Mouse (Mus musculus) embryonic facial prominence, embryonic 14.5 days (tissue): ENCODE results near the gene Acp7. TPM values are rescaled to one million over a fixed set of nuclear protein-coding genes. Genes with fewer than 3 reads are reported as not detected.
"Not testable (repeated sequence)": the region's sequence is repeated elsewhere in the genome, so short reads cannot be mapped to it uniquely, and the experiment has no call there.

Experiments
- ATAC-seq: fragments of 200-750 bp; cut with Nextera tagmentation; 2 replicates; pipeline ENCODE4 v1.8.0; 2017; ENCODE audit warnings: low read depth, moderate number of reproducible peaks, moderate TSS enrichment
- DNase-seq: peaks from one replicate; pipeline ENCODE4 v3.0.0-alpha.2; 2015; ENCODE audit warnings: low spot score
- H3K27ac ChIP-seq: fragments of 300-500 bp; sonication (generic); replicated peaks from 2 replicates; pipeline ENCODE4 v1.5.1; 2014; ENCODE audit warnings: low read depth, mild to moderate bottlenecking, low read length, moderate library complexity
- H3K27me3 ChIP-seq: fragments of 300-500 bp; sonication (generic); replicated peaks from 2 replicates; pipeline ENCODE4 v1.6.1; 2014; ENCODE audit warnings: low read length; ENCODE audit not compliant: control insufficient read depth, insufficient read depth
- H3K36me3 ChIP-seq: fragments of 300-500 bp; sonication (generic); 2 replicates; pipeline ENCODE4 v1.6.1; 2014; ENCODE audit warnings: low read length, mixed read lengths; ENCODE audit not compliant: control insufficient read depth, insufficient read depth
- H3K4me1 ChIP-seq: fragments of 300-500 bp; sonication (generic); 2 replicates; pipeline ENCODE4 v1.6.1; 2014; ENCODE audit warnings: antibody characterized with exemption, low read length; ENCODE audit not compliant: control insufficient read depth, insufficient read depth
- H3K4me2 ChIP-seq: fragments of 300-500 bp; sonication (generic); 2 replicates; pipeline ENCODE4 v1.6.1; 2014; ENCODE audit warnings: low read depth, mild to moderate bottlenecking, low read length, moderate library complexity, mixed read lengths
- H3K4me3 ChIP-seq: fragments of 300-500 bp; sonication (generic); 2 replicates; pipeline ENCODE4 v1.5.1; 2014; ENCODE audit warnings: low read depth, mild to moderate bottlenecking, low read length
- H3K9ac ChIP-seq: fragments of 300-500 bp; sonication (generic); 2 replicates; pipeline ENCODE4 v1.6.1; 2014; ENCODE audit warnings: low read depth, mild to moderate bottlenecking, low read length, moderate library complexity, mixed read lengths
- H3K9me3 ChIP-seq: fragments of 300-500 bp; sonication (generic); 2 replicates; pipeline ENCODE4 v1.6.1; 2016; ENCODE audit warnings: low read length; ENCODE audit not compliant: control insufficient read depth
- WGBS: fragments of 180-500 bp; shearing (Covaris S2); extraction: QIAGEN DNeasy Blood & Tissue Kit; methylation state at CpG from one replicate; pipeline ENCODE4 v1.1.7; 2014; 5-methylcytosine and 5-hydroxymethylcytosine counted together
- polyA plus RNA-seq: library from polyadenylated mRNA; unstranded; fragments of >200 nt; fragmentation: Nextera tagmentation; extraction: Ambion mirVana; gene quantifications from 2 replicates; pipeline ENCODE4 v1.2.1, GENCODE M21; 2014

Acp7 gene
- polyA plus RNA-seq, 1 experiment from 2014 or later, result 0.40 TPM

GRCm38 (mm10) chr7:28634128-28634527 lies 3.0 kb upstream of the Acp7 start:
- H3K27me3 ChIP-seq, result peaks cover 23% of the 10 kb centered on the region
- no peaks in the 10 kb centered on the region for H3K36me3 ChIP-seq
- H3K27ac ChIP-seq, result no peak overlapping the region
- DNase-seq (peak; percentile 11), ATAC-seq (no peak)
- H3K4me2 ChIP-seq, result no peak overlapping the region
- no peaks in the 10 kb centered on the region for H3K9me3 ChIP-seq
- no peak overlapping the region for H3K4me3 ChIP-seq
- WGBS, result 43% methylated on average over 4 of the region's 4 CpGs
- no peak overlapping the region for H3K9ac ChIP-seq
- H3K4me1 ChIP-seq, result no peaks in the 10 kb centered on the region

GRCm38 (mm10) chr7:28624791-28625190 lies 6.3 kb downstream of the Acp7 start:
- DNase-seq, result no peak
- Histone ChIP-seq H3K4me1 (no peaks in the 10 kb centered on the region), H3K9me3 (no peaks in the 10 kb centered on the region), H3K36me3 (no peaks in the 10 kb centered on the region), H3K27ac (no peak overlapping the region), H3K9ac (no peak overlapping the region), H3K27me3 (peaks cover 13% of the 10 kb centered on the region), H3K4me3 (no peak overlapping the region), H3K4me2 (no peak overlapping the region)
- WGBS, result 81% methylated on average over 5 of the region's 5 CpGs
- no peak for ATAC-seq

- ATAC-seq, result no peak
- Histone ChIP-seq H3K4me2 (no peak overlapping the region), H3K27me3 (no peaks in the 10 kb centered on the region), H3K9ac (no peak overlapping the region), H3K4me1 (no peaks in the 10 kb centered on the region), H3K9me3 (no peaks in the 10 kb centered on the region), H3K36me3 (no peaks in the 10 kb centered on the region), H3K4me3 (no peak overlapping the region), H3K27ac (no peak overlapping the region)
- WGBS, result 40% methylated on average over 9 of the region's 9 CpGs
- DNase-seq, result no peak
Measured at GRCm38 (mm10) chr7:28619098-28619715, 11.9 kb downstream of the Acp7 start.

- no peaks in the 10 kb centered on the region for H3K4me1 ChIP-seq
- no peak overlapping the region for H3K4me3 ChIP-seq
- H3K9me3 ChIP-seq, result no peaks in the 10 kb centered on the region
- DNase-seq, result no peak
- H3K4me2 ChIP-seq, result no peak overlapping the region
- no peak for ATAC-seq
- no peaks in the 10 kb centered on the region for H3K36me3 ChIP-seq
- H3K27ac ChIP-seq, result no peak overlapping the region
- no peak overlapping the region for H3K9ac ChIP-seq
- no peaks in the 10 kb centered on the region for H3K27me3 ChIP-seq
- 88% methylated on average over 8 of the region's 8 CpGs for WGBS
Measured at GRCm38 (mm10) chr7:28605951-28606350, 25.2 kb downstream of the Acp7 start.

GRCm38 (mm10) chr7:28603788-28604187 lies 27.3 kb downstream of the Acp7 start:
- H3K4me1 ChIP-seq, H3K9me3 ChIP-seq, DNase-seq, H3K27ac ChIP-seq, H3K27me3 ChIP-seq, H3K9ac ChIP-seq, H3K4me3 ChIP-seq, H3K4me2 ChIP-seq, ATAC-seq, H3K36me3 ChIP-seq: not testable (repeated sequence)
- WGBS, result 76% methylated on average over 2 of the region's 2 CpGs

GRCm38 (mm10) chr7:28603136-28603535 lies 28.0 kb downstream of the Acp7 start:
- Histone ChIP-seq H3K4me2 (no peak overlapping the region), H3K27ac (no peak overlapping the region), H3K9me3 (no peaks in the 10 kb centered on the region), H3K4me1 (no peaks in the 10 kb centered on the region), H3K4me3 (no peak overlapping the region), H3K9ac (no peak overlapping the region), H3K27me3 (no peaks in the 10 kb centered on the region), H3K36me3 (no peaks in the 10 kb centered on the region)
- ATAC-seq, result no peak
- DNase-seq, result no peak
- 75% methylated on average over 5 of the region's 5 CpGs for WGBS

- WGBS, result 28% methylated on average over 7 of the region's 7 CpGs
- no peak overlapping the region for H3K9ac ChIP-seq
- H3K36me3 ChIP-seq, result no peaks in the 10 kb centered on the region
- no peak overlapping the region for H3K27ac ChIP-seq
- peak; percentile 54 for DNase-seq
- no peaks in the 10 kb centered on the region for H3K27me3 ChIP-seq
- no peak overlapping the region for H3K4me3 ChIP-seq
- no peak overlapping the region for H3K4me2 ChIP-seq
- H3K4me1 ChIP-seq, result peaks cover 8% of the 10 kb centered on the region
- no peaks in the 10 kb centered on the region for H3K9me3 ChIP-seq
- no peak for ATAC-seq
Measured at GRCm38 (mm10) chr7:28601668-28602067, 29.5 kb downstream of the Acp7 start.

- H3K9ac ChIP-seq, result no peak overlapping the region
- DNase-seq, result peak; percentile 61
- H3K4me3 ChIP-seq, result no peak overlapping the region
- H3K36me3 ChIP-seq, result no peaks in the 10 kb centered on the region
- 12% methylated on average over 11 of the region's 11 CpGs for WGBS
- no peak for ATAC-seq
- no peaks in the 10 kb centered on the region for H3K9me3 ChIP-seq
- H3K4me2 ChIP-seq, result no peak overlapping the region
- peaks cover 14% of the 10 kb centered on the region for H3K4me1 ChIP-seq
- no peak overlapping the region for H3K27ac ChIP-seq
- no peaks in the 10 kb centered on the region for H3K27me3 ChIP-seq
Measured at GRCm38 (mm10) chr7:28601029-28601428, 30.1 kb downstream of the Acp7 start.

GRCm38 (mm10) chr7:28598951-28599350 lies 32.2 kb downstream of the Acp7 start:
- WGBS, result 68% methylated on average over 2 of the region's 2 CpGs
- Histone ChIP-seq H3K27me3 (no peaks in the 10 kb centered on the region), H3K4me3 (no peak overlapping the region), H3K27ac (no peak overlapping the region), H3K4me2 (no peak overlapping the region), H3K36me3 (peaks cover 3% of the 10 kb centered on the region; the same call in 1 of the 2 replicates), H3K4me1 (peaks cover 17% of the 10 kb centered on the region), H3K9me3 (no peaks in the 10 kb centered on the region), H3K9ac (no peak overlapping the region)
- no peak for ATAC-seq
- DNase-seq, result no peak
